In the genomic region with DNA sequence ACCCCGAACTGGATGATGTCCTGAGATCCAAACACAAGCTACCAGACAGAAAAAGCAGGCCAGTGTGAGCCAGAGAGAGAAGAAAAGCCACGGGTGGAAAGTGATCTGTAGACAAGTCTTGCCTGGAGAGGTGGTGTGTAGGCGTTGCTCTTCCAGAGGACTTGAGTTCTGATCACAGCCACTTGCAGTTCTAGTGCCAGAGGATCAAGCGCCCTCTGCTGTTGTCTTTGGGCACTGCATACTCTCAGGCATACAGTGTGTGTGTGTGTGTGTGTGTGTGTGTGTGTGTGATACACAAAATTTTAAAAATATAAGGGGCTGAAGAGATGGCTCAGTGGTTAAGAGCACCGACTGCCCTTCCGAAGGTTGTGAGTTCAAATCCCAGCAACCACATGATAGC, we compare ENCODE assay signal across 11 mouse cellular contexts. TPM values are rescaled to one million over a fixed set of nuclear protein-coding genes. Genes with fewer than 3 reads are reported as not detected.
DNase-seq lines count a peak whose midpoint lies in the region; ATAC-seq and TF ChIP-seq lines count a peak whose summit lies in the region.
"Had no signal": no experiment of that assay in that cellular context is flagged by ENCODE, and none has a peak within 500 bp of the region (broad histone marks: within the 10 kb centered on the region; RNA-seq: fewer than 3 reads in every experiment).

No protein-coding gene starts in this region.

- no peaks in the 10 kb centered on the region for H3K79me3 ChIP-seq in C2C12 (ENCODE audit: low read depth)

- no peak overlapping the region for H3K9ac ChIP-seq in kidney, postnatal 0 days (ENCODE audit: low read depth, low read length)
- H3K9ac ChIP-seq in kidney, embryonic 14.5 days (ENCODE audit: low read depth, low read length): no peak overlapping the region
- H3K9ac ChIP-seq: embryonic facial prominence, embryonic 12.5 days had no signal

- no peak for DNase-seq in kidney, postnatal 0 days (ENCODE audit: low spot score)
- DNase-seq in G1E (ENCODE audit: low spot score): no peak
- DNase-seq in lung, postnatal 14 days: peak; percentile 32
- no peak for DNase-seq in ovary, postnatal 10 days (ENCODE audit: low spot score)
- no peak for DNase-seq in heart, adult 9 months (ENCODE audit: low spot score in 2 of 2)

- H3K4me2 ChIP-seq in kidney, postnatal 0 days (ENCODE audit: low read length): no peak overlapping the region
- H3K4me2 ChIP-seq in kidney, embryonic 14.5 days (replicated peaks; ENCODE audit: low read depth, low read length): no peak overlapping the region
- H3K4me2 ChIP-seq: embryonic facial prominence, embryonic 12.5 days had no signal

- no peaks in the 10 kb centered on the region for H3K79me2 ChIP-seq in C2C12 (ENCODE audit: control insufficient read depth, insufficient read depth)

- H3K9me3 ChIP-seq in kidney, postnatal 0 days (replicated peaks; ENCODE audit: low read length): no peaks in the 10 kb centered on the region
- H3K9me3 ChIP-seq in kidney, embryonic 14.5 days (ENCODE audit: control insufficient read depth, low read length): no peaks in the 10 kb centered on the region
- H3K9me3 ChIP-seq in G1E (replicated peaks): no peaks in the 10 kb centered on the region
- H3K9me3 ChIP-seq: embryonic facial prominence, embryonic 12.5 days had no signal

- H3K27me3 ChIP-seq in kidney, postnatal 0 days (ENCODE audit: insufficient read depth, low read length): no peaks in the 10 kb centered on the region
- no peaks in the 10 kb centered on the region for H3K27me3 ChIP-seq in kidney, embryonic 14.5 days (ENCODE audit: control insufficient read depth, insufficient read depth, low read length)
- peaks cover 37% of the 10 kb centered on the region for H3K27me3 ChIP-seq in C2C12 (ENCODE audit: control insufficient read depth, insufficient read depth, insufficient read length)
- peaks cover 30% of the 10 kb centered on the region for H3K27me3 ChIP-seq in G1E (ENCODE audit: insufficient read depth, low read length)
- H3K27me3 ChIP-seq: embryonic facial prominence, embryonic 12.5 days had no signal

- no peak overlapping the region for H3ac ChIP-seq in C2C12 (ENCODE audit: control insufficient read depth, insufficient read length, low read depth)

- 86% methylated on average over 6 of the region's 6 CpGs for WGBS in kidney, postnatal 0 days
- 86% methylated on average over 6 of the region's 6 CpGs for WGBS in kidney, embryonic 14.5 days

- H3K36me3 ChIP-seq in kidney, postnatal 0 days (ENCODE audit: insufficient read depth, low read length): no peaks in the 10 kb centered on the region
- no peaks in the 10 kb centered on the region for H3K36me3 ChIP-seq in kidney, embryonic 14.5 days (ENCODE audit: control insufficient read depth, insufficient read depth, low read length)
- H3K36me3 ChIP-seq in C2C12 (ENCODE audit: control insufficient read depth, insufficient read depth) (no peaks in the 10 kb centered on the region), G1E (replicated peaks) (no peaks in the 10 kb centered on the region)
- H3K36me3 ChIP-seq: embryonic facial prominence, embryonic 12.5 days had no signal

- TF ChIP-seq CTCF in kidney, postnatal 0 days (IDR thresholded peaks at IDR 0.05; ENCODE audit: low read depth): peak; percentile 57
- TF ChIP-seq CTCF in C2C12 (IDR thresholded peaks at IDR 0.05; ENCODE audit: control insufficient read depth, insufficient read depth, insufficient read length) (peak; percentile 24), G1E (IDR thresholded peaks at IDR 0.05; ENCODE audit: low read depth, low read length) (peak; percentile 51; the same call in 1 of the 2 replicates)

- no peak overlapping the region for H3K27ac ChIP-seq in kidney, postnatal 0 days
- H3K27ac ChIP-seq in kidney, embryonic 14.5 days (ENCODE audit: low read depth, low read length): no peak overlapping the region
- H3K27ac ChIP-seq: embryonic facial prominence, embryonic 12.5 days had no signal

- no peak overlapping the region for H3K4me3 ChIP-seq in kidney, postnatal 0 days (replicated peaks; ENCODE audit: low read depth, low read length)
- H3K4me3 ChIP-seq in kidney, embryonic 14.5 days (ENCODE audit: low read length): no peak overlapping the region
- H3K4me3 ChIP-seq in C2C12 (ENCODE audit: insufficient read depth, poor library complexity, severe bottlenecking) (no peak overlapping the region), G1E (ENCODE audit: low read depth, low read length) (no peak overlapping the region)
- H3K4me3 ChIP-seq: embryonic facial prominence, embryonic 12.5 days; megakaryocyte, embryonic 14.5 days had no signal

- ATAC-seq in kidney, postnatal 0 days (replicated peaks; ENCODE audit: low FRiP score, low read depth): no peak
- ATAC-seq in kidney, embryonic 14.5 days (ENCODE audit: low FRiP score, low TSS enrichment): no peak
- no peak for ATAC-seq in G1E (ENCODE audit: extremely low read depth, insufficient number of reproducible peaks, low FRiP score, poor library complexity, severe bottlenecking)
- ATAC-seq: intestine, embryonic 16.5 days had no signal

- H3K4me1 ChIP-seq in kidney, postnatal 0 days (replicated peaks; ENCODE audit: insufficient read depth, low read length): no peaks in the 10 kb centered on the region
- H3K4me1 ChIP-seq in kidney, embryonic 14.5 days (ENCODE audit: control insufficient read depth, insufficient read depth, low read length): no peaks in the 10 kb centered on the region
- no peaks in the 10 kb centered on the region; the same call in 1 of the 2 replicates for H3K4me1 ChIP-seq in G1E (ENCODE audit: insufficient read depth, low read depth, low read length)
- H3K4me1 ChIP-seq: embryonic facial prominence, embryonic 12.5 days had no signal

TF ChIP-seq in C2C12, 6 proteins besides CTCF, POLR2A, EP300 and RAD21:
- TF ChIP-seq FOSL1 (IDR thresholded peaks at IDR 0.05; ENCODE audit: insufficient read depth, low read length, poor library complexity, severe bottlenecking): no peak
- TF ChIP-seq MYOG (IDR thresholded peaks at IDR 0.05; ENCODE audit: control insufficient read depth, extremely low read depth, insufficient read length): no peak
- TF ChIP-seq CEBPB (IDR thresholded peaks at IDR 0.05; ENCODE audit: low read depth): no peak
- TF ChIP-seq MAX (IDR thresholded peaks at IDR 0.05): no peak
- TF ChIP-seq USF1 (IDR thresholded peaks at IDR 0.05; ENCODE audit: low read depth): no peak
- no peak for TF ChIP-seq MYOD1 (IDR thresholded peaks at IDR 0.05; ENCODE audit: control insufficient read depth, insufficient read length, low read depth)

RNA-seq across cellular contexts. Expression of a gene that starts 11.4 kb away (rescaled TPM):
- polyA plus RNA-seq in kidney, postnatal 0 days (2015; fragmentation: Nextera tagmentation; extraction: Ambion mirVana): not detected in 2 replicates
- polyA plus RNA-seq in kidney, embryonic 14.5 days (2014; fragmentation: Nextera tagmentation; extraction: Ambion mirVana): not detected in 2 replicates
- polyA plus RNA-seq in C2C12 (2012; fragmentation: generic; extraction: Trizol) (not detected), G1E (2012) (not detected in 2 replicates)
- total RNA-seq in G1E (2014; fragmentation: Nextera tagmentation) (not detected in 2 replicates), G1E (2017) (0.22 TPM in 1 of 2 replicates, not detected in the other)
- polyA plus RNA-seq: embryonic facial prominence, embryonic 12.5 days; intestine, embryonic 16.5 days; stomach, embryonic 16.5 days had no signal

RNA-seq across cellular contexts. Expression of a gene that starts 15.3 kb away (rescaled TPM):
- polyA plus RNA-seq in kidney, postnatal 0 days (2015; fragmentation: Nextera tagmentation; extraction: Ambion mirVana): 27.3 and 29.0 TPM in 2 replicates
- 25.1 and 37.3 TPM in 2 replicates for polyA plus RNA-seq in kidney, embryonic 14.5 days (2014; fragmentation: Nextera tagmentation; extraction: Ambion mirVana)
- polyA plus RNA-seq in C2C12 (2012; fragmentation: generic; extraction: Trizol) (16.8 TPM), G1E (2012) (21.5 and 23.8 TPM in 2 replicates)
- total RNA-seq in G1E (2014; fragmentation: Nextera tagmentation) (27.8 and 39.6 TPM in 2 replicates), G1E (2017) (13.5 and 14.7 TPM in 2 replicates)
